In genomic region chr9:42508235-42508634, GRCm38 (mm10) we compare ENCODE assay signal across 30 mouse cellular contexts.
"Had no signal": no experiment of that assay in that cellular context is flagged by ENCODE, and none has a peak within 500 bp of the region (broad histone marks: within the 10 kb centered on the region; RNA-seq: fewer than 3 reads in every experiment).

No protein-coding gene starts in this region.

- H3K27me3 ChIP-seq: limb, embryonic 12.5 days; limb, embryonic 13.5 days; limb, embryonic 15.5 days; liver, embryonic 12.5 days; liver, embryonic 13.5 days; liver, embryonic 15.5 days; lung, embryonic 15.5 days; midbrain, embryonic 12.5 days; midbrain, embryonic 15.5 days; neural tube, embryonic 12.5 days had no signal

- ATAC-seq: liver, embryonic 12.5 days; lung, postnatal 0 days; midbrain, embryonic 13.5 days; midbrain, embryonic 15.5 days; midbrain, embryonic 16.5 days had no signal

- H3K4me3 ChIP-seq: left cerebral cortex, adult 2 months; limb, embryonic 10.5 days; limb, embryonic 12.5 days; limb, embryonic 13.5 days; limb, embryonic 15.5 days; liver, embryonic 12.5 days; liver, embryonic 13.5 days; liver, embryonic 15.5 days; lung, embryonic 15.5 days; megakaryocyte, embryonic 14.5 days; midbrain, embryonic 10.5 days; midbrain, embryonic 12.5 days; midbrain, embryonic 13.5 days; midbrain, embryonic 15.5 days; myocyte; neural tube, embryonic 12.5 days had no signal

- H3K4me1 ChIP-seq: limb, embryonic 15.5 days; liver, embryonic 12.5 days; liver, embryonic 13.5 days; liver, embryonic 15.5 days; megakaryocyte, embryonic 14.5 days had no signal

- H3K4me2 ChIP-seq: limb, embryonic 12.5 days; limb, embryonic 13.5 days; limb, embryonic 15.5 days; liver, embryonic 12.5 days; liver, embryonic 13.5 days; liver, embryonic 15.5 days; lung, embryonic 14.5 days; lung, embryonic 15.5 days; midbrain, embryonic 11.5 days; midbrain, embryonic 12.5 days; midbrain, embryonic 13.5 days; midbrain, embryonic 15.5 days; neural tube, embryonic 12.5 days had no signal

- H3K36me3 ChIP-seq: limb, embryonic 10.5 days; limb, embryonic 12.5 days; limb, embryonic 13.5 days; limb, embryonic 15.5 days; liver, embryonic 12.5 days; liver, embryonic 13.5 days; liver, embryonic 15.5 days; lung, embryonic 15.5 days; midbrain, embryonic 10.5 days; midbrain, embryonic 12.5 days; midbrain, embryonic 13.5 days; midbrain, embryonic 15.5 days; neural tube, embryonic 12.5 days had no signal

- H3K9me3 ChIP-seq: limb, embryonic 10.5 days; limb, embryonic 12.5 days; limb, embryonic 13.5 days; limb, embryonic 15.5 days; liver, embryonic 12.5 days; liver, embryonic 13.5 days; liver, embryonic 15.5 days; lung, embryonic 15.5 days; midbrain, embryonic 10.5 days; midbrain, embryonic 12.5 days; midbrain, embryonic 13.5 days; midbrain, embryonic 15.5 days; neural tube, embryonic 12.5 days had no signal

- H3K9ac ChIP-seq: limb, embryonic 12.5 days; limb, embryonic 13.5 days; limb, embryonic 15.5 days; liver, embryonic 12.5 days; liver, embryonic 13.5 days; liver, embryonic 14.5 days; liver, embryonic 15.5 days; lung, embryonic 14.5 days; lung, embryonic 15.5 days; midbrain, embryonic 12.5 days; midbrain, embryonic 13.5 days; midbrain, embryonic 15.5 days; neural tube, embryonic 12.5 days had no signal

- DNase-seq: left cerebral cortex, postnatal 4 days; liver, embryonic 13.5 days; lung, adult 18-20 months; lung, adult 2 months; lung, embryonic 14.5 days; lung, postnatal 10 days; lung, postnatal 14 days; lung, postnatal 36 days; lung, postnatal 4 days; midbrain, embryonic 14.5 days had no signal

- H3K27ac ChIP-seq: left cerebral cortex, adult 2 months; limb, embryonic 10.5 days; limb, embryonic 12.5 days; limb, embryonic 13.5 days; limb, embryonic 15.5 days; liver, embryonic 12.5 days; liver, embryonic 14.5 days; liver, embryonic 15.5 days; lung, embryonic 15.5 days; macrophage; midbrain, embryonic 10.5 days; midbrain, embryonic 12.5 days; midbrain, embryonic 13.5 days; midbrain, embryonic 15.5 days; neural tube, embryonic 12.5 days had no signal
